Mouse (Mus musculus) natural killer cell, adult 2 months (primary cell): ENCODE data around the gene Prkd3.

Experiments
- DNase-seq, 2 experiments: peaks; one replicate each; pipeline ENCODE4 v3.0.0; 2022; ENCODE audit warnings: low spot score in 2 of 2

Gene Prkd3

DNA sequence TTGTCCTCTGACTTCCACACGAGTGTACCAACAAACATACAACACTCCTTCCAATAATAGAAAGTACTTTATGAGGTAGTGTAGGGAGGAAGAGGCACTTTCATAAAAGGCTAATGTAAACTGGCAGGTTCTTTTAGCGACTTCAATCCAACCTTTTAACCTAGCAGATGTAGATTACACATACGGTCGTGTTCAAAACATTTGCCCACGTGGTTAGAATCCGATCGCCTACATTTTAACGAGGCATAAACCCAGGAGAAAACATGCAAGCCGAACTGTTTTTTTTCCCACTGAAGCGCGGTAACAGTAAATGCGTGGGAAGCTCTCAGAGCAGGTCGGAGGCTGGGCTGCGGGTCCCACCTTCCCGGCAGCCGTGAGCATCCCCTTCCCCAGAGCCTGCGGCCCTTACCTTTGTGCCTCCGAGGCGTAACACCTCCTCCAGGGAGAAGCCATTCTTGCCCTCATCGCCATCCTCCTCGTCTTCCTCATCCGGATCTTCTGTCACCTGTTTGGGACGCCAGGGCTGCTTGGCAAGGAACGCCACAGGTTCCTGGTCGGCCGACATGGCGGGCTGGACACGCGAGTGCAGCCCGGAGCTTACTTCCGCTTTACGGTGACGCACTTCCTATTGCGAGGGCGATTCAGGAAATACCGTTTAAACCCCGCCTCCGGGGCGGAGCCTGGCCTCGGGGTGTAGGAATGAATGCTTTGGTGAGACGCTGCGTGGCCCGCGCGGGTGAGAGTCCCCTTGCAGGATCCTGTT lies 84.0 kb downstream of the Prkd3 start, which contains the start of the genes Cebpz and Ndufaf7:
Cebpz (minus strand) TSS at position 601 of the 763 bp plus-strand sequence.
Ndufaf7 (plus strand) TSS at position 671 of the 763 bp plus-strand sequence.
- peak; percentile 95 to 97 for DNase-seq

DNA sequence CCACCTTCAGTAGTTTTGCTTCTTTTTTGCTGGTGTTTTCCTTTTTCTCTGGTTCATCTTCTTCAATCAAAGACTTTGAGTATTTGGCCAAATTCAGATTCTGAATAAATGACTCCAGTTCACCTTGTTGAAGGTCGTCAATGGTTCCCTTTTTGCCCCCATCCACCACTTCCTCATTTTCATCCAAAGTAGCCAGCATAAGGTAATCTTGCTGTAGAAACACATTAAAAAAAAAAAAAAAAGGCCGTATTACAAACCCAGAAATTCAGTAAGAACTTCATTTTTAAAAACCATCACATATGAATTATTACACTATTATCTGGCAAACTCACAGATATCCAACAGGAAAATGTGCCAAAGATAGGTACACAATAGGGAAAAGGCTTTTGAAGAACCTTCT lies 84.8 kb downstream of the Prkd3 start:
- DNase-seq: no peak

DNA sequence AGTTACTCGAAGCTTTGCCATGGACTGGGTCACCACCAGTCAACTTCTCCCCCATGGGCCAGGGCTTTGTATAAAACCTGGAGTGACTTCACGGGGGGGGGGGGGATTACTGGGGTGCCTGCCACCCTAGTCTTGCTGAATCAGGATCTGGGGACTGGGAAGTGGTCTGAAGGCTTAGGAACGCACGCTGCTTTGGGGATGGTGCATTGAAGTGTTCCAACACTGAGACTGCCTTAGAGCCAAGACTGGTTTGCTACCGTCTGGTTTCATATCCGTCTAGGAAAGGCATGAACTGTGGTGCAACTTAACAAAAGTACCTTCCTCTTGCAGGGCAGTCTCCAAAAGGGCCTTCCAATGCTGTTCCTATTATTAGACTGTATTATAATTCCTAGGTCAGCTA lies 102.9 kb downstream of the Prkd3 start:
- no peak for DNase-seq

DNA sequence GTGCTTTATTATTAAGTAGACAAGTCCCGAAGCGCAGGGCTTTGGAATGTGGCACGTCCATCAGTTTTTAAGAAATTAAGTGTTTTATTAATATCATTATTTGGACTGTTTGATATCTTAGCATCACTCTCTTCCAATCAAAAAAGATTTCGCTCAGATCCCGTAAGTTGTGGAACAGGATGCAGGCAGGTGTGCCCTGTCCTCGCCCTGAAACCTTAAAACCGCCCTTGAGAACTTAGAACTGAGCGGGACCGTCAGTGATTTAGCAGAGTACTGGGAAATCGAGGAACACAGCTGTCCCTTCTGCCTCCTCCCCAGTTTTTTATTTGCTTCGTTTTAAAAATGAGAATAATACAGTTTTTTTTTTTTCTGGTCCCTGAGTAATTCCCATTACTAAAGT lies 103.7 kb downstream of the Prkd3 start:
- no peak for DNase-seq

DNA sequence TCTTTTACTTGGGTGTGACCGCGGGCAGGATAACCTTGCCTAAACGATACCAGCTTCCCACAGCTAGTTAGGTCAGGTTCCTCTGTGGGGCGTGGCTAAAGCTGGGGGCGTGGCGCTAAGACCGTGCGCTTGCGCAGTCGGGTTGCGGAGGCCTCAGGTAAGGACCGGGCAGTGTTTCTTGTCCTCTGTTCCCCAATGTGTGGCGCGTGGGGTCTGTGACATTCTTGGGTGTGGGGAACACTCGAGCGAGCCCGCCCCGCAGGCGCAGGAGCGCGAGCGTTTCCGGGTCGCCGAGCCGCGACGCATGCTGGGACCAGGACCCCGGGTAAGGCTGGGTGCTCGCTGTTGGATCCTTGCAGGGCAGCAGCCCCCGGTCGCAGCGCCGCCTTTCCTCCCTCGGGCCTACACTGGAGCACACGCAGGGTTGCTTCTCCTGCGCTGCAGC lies 104.2 kb downstream of the Prkd3 start, which contains the start of gene Cebpzos:
Cebpzos (plus strand) TSS at position 132 of the 445 bp plus-strand sequence.
- peak; percentile 81 to 88 for DNase-seq

DNA sequence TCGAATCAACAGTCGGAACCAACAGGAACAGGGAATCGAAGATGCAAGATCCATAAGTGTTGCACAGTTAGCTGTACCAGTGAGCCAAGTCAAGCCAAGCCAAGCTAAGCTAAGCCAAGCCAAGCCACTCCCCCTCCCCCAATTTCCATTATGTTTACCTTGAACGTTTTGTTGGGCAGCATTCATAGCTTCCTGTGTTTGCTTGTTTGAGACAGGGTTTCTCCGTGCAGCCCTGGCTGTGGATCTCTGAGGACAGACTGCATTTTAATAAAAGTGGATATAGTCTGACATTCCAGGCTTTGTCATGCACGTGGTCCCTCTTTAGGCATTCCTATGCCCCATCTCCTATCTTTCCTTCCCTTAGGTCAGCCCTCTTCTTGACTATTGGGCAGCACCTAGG lies 104.8 kb downstream of the Prkd3 start:
- no peak for DNase-seq

DNA sequence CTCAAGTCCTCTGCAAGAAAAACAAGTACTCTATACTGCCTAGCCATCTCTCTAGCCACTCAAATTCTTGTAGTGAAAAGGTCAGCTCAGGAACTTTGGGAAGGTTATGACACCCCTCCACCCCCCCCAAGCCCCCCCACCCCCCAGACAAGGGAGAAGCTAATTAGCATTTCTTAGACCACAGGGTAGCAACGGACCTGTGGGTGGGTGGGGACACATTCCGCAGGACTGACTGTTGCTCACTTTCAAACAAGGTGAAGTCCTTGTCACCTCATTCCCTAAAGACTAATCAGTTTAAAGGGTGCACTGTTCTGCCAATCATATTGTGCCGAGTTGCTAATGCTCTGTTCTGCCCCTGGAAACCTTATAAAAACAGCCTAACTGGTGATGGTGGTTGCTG lies 106.7 kb downstream of the Prkd3 start:
- no peak for DNase-seq

- no peak for DNase-seq
Measured at GRCm38 (mm10) chr17:78912861-78913281, 107.7 kb downstream of the Prkd3 start.

GRCm38 (mm10) chr17:78909374-78909773 lies 111.2 kb downstream of the Prkd3 start:
- no peak for DNase-seq

DNA sequence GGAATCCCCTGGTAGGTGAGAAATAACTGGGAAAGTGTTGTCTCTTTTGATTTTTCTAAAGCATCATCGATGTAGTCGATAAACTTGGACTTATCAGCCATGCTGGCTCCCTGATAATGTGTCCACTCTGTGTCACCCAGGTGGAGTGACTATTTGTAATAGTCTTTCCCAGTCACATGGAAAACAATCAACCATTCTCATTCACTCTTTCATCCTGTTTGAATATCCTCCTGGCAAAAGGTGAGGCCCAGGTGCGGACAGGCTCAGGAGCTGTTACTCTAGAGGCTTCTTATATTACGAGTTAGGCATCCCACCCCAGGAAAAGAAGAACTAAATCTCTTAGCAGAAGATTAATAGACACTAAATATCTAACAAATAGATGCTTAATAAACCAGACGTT lies 113.7 kb downstream of the Prkd3 start, which contains the start of gene Sult6b1:
Sult6b1 (minus strand) TSS at position 101 of the 400 bp plus-strand sequence.
- DNase-seq: no peak

GRCm38 (mm10) chr17:78903158-78903557 lies 117.5 kb downstream of the Prkd3 start:
- DNase-seq: no peak
